Mouse (Mus musculus): ENCODE measurements around the gene Sf3b2.
A peak's percentile ranks its signal among the peaks of the same experiment; 100 is the strongest.

The Sf3b2 gene

GRCm38 (mm10) chr19:5294972-5295735 is at the start of gene Sf3b2:
Gene Sf3b2, minus strand, starts transcription at chr19:5295455.
- peak; percentile 95 for DNase-seq (ENCODE audit: low spot score)

- no peak for DNase-seq (ENCODE audit: low spot score)
These were observed 46.1 kb upstream of the Sf3b2 start for GRCm38 (mm10) chr19:5341360-5341759.

DNA sequence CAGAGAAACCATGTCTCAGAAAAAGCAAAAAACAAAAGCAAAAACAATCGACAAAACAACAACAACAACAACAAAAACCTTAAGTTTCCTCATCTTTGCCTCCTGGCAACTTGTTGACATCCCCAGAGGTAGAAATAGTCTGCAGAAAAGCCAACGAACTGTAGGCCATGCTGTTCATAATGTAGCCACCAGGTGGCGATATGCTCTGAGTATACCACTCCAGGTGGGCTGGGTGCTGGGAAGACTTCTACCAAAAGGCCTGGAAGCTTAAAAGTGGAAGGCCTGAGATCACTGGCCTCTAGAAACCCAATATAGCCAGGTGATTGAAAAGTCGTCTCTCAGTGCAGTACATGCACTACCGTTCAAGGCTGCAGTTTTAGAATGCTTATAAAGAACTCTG is 42.7 kb upstream of the Sf3b2 start:
- DNase-seq (ENCODE audit: low spot score), result peak; percentile 65

DNA sequence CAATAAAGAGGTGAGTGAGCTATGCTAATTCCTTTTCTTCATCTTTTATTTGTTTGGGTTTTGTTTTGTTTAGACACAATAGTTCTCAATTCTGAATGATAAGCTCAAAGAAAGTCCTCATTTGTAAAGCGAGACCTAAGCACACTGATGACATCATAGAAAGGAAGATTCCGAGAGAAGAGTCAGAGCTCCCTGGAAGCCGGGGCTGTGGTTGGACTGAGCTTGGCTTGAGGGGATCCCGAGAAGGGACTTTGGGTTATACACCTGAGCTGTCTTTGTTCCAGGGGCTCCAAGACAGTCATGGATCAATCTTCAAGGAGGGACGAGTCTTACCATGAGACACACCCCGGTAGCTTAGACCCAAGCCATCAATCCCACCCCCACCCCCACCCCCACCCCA is 40.2 kb upstream of the Sf3b2 start, which contains the start of gene Catsper1:
TSS of gene Catsper1 (plus strand) at position 301 of the 400 bp plus-strand sequence.
- no peak for DNase-seq (ENCODE audit: low spot score)

- no peak for DNase-seq (ENCODE audit: low spot score)
These were observed 39.5 kb upstream of the Sf3b2 start for GRCm38 (mm10) chr19:5334741-5335140.

GRCm38 (mm10) chr19:5327970-5328369 is 32.7 kb upstream of the Sf3b2 start:
- no peak for DNase-seq (ENCODE audit: low spot score)

DNA sequence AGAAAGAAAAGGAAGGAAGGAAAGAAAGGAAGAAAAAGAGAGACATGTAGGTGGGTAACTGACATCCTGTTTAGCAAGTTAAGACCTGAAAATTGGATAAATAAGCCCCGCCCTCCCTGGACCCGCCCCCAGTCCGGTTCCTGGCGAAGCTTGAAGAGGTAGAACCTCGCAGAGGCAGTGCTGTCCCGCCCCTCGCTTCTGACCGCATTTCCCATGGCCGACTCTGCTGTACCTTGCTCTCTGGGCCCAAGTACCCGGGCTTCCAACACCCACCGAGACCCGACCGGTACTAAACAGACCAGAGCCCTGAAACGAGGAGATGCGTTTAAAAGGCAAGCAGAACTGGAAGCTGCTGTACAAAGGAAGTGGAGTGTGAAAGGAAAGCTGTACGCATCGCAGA is 28.5 kb upstream of the Sf3b2 start:
- DNase-seq (ENCODE audit: low spot score), result no peak

DNA sequence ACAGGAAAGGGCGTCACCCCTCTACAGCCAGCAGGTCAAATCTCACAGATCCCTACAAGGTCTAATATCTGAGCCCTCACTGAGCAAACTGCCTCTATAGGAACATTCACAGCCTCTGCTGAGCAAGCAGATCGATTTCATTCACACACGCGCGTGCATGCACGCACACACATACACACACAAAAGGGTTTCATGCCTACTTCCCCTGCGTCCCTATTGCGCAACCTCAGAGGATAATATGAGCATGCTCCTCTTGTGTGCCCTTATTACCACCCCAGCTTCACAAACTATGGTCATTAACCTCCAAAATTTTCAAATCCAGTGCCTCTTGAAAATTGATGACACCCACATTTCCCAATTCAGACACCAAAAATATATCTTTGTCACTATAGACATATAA is 17.9 kb upstream of the Sf3b2 start:
- no peak for DNase-seq (ENCODE audit: low spot score)

DNA sequence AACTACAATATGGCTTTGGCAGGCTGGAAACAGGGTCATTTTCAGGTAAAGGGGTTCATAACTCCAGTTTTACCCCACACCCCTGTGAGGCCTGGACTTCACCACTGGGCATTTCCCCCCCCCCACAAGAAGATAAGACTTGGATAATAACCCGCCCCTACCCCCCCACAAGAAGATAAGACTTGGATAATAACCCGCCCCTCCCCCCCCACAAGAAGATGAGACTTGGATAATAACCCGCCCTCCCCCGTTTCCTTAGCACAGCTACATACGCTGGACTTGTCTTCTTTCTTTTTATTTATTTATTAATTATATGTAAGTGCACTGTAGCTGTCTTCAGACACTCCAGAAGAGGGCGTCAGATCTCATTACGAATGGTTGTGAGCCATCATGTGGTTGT is 13.8 kb upstream of the Sf3b2 start:
- DNase-seq (ENCODE audit: low spot score), result no peak

DNA sequence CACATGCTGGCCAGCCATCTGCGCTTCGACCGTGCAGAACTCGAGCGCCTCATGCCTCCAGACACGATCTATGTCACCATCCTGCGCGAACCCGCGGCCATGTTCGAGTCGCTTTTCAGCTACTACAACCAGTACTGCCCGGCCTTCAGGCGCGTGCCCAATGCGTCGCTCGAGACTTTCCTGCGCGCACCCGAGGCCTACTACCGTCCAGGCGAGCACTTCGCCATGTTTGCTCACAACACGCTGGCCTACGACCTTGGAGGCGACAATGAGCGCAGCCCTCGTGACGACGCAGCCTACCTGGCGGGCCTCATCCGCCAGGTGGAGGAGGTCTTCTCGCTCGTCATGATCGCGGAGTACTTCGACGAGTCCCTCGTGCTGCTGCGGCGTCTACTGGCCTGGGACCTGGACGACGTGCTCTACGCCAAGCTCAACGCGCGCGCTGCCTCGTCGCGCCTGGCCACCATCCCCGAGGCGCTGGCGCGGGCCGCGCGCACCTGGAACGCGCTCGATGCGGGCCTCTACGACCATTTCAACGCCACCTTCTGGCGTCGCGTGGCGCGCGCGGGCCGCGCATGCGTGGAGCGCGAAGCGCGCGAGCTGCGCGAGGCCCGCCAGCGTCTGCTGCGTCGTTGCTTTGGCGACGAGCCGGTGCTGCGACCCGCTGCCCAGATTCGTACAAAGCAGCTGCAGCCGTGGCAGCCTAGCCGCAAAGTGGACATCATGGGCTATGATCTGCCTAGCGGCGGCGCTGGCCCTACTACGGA is 11.9 kb upstream of the Sf3b2 start:
- DNase-seq (ENCODE audit: low spot score), result peak; percentile 20

- no peak for DNase-seq (ENCODE audit: low spot score)
These were observed 11.0 kb upstream of the Sf3b2 start for GRCm38 (mm10) chr19:5306279-5306678.

DNA sequence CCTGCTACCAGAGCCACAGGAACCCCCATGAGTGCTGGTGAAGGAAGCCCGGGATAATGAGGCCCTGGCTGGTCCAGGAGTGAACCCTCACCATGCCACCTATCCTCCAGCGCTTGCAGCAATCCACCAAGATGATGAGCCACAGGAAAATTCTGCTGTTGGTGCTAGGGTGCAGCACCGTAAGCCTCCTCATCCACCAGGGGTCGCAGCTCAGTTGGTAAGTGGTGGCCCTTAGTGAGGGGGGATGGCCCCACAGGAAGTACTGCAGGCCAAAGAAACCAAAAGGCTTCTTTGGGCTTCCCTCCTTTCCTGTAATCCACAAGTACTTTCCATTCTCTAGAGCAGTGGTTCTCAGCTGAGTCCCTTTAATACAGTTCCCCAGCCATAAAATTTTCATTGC is 7.2 kb upstream of the Sf3b2 start:
- peak; percentile 52 for DNase-seq (ENCODE audit: low spot score)

DNA sequence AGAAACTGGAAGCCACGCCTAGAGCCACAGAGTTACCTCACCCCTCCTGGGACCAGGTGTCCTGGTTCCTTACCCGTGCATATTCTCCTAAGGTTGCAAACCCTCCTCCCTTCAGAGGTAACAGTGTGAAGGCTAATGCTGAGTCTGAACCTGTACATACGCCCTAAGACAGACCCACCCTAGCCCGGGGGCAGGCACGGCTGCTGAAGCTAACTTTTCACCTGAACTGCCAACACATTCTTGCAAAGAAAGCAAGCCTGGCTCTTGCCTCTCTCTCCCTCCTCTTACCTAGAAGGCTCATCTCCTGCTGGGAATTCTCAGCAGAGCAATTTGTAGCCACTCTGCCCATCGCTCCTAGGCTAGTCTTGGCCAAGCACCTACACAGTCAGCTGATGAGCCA is 5.3 kb upstream of the Sf3b2 start:
- no peak for DNase-seq (ENCODE audit: low spot score)

- no peak for DNase-seq (ENCODE audit: low spot score)
These were observed 2.9 kb upstream of the Sf3b2 start, which contains the start of gene Gal3st3 for GRCm38 (mm10) chr19:5297903-5298800. Gene Gal3st3, plus strand, starts transcription at chr19:5298331.

DNA sequence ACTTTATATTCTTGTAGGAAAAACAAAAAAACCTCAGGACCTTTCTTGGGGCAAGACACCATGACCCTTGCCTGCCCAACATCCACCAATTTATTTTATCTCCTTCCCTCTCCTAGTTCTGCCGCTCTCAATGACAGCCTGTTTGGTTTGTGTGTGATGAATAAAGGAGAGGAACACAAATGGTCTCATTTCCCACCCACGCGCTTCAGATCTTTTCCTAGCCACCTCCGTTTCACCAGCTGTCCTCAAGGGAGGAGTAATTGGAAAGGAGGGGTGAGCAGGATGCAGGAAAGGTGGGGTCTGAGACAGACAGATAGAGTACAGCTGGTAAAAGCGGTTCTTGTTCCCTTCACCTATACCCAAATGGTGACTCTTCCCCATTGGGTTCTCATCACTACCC is 1.4 kb upstream of the Sf3b2 start:
- no peak for DNase-seq (ENCODE audit: low spot score)

- no peak for DNase-seq (ENCODE audit: low spot score)
These were observed 451 bp upstream of the Sf3b2 start for GRCm38 (mm10) chr19:5295736-5296075.

DNA sequence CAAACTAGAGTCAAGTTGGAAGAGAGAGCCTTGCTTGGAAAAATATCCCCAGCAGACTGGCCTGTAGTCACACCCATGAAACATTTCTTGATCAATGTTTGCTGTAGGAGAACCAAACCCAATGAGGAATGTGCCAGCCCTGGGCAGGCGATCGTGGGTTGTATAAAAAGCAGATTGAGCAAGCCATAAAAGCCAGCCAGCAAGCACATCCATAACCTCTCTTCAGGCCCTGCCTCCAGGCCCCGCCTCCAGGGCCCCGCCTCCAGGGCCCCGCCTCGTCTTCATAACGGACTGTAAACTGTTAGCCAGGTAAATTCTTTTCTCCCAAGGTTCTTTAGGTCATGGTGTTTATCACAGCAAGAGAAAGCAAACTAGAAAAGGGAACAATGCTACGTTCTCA is 16.9 kb downstream of the Sf3b2 start:
- no peak for DNase-seq (ENCODE audit: low spot score)

DNA sequence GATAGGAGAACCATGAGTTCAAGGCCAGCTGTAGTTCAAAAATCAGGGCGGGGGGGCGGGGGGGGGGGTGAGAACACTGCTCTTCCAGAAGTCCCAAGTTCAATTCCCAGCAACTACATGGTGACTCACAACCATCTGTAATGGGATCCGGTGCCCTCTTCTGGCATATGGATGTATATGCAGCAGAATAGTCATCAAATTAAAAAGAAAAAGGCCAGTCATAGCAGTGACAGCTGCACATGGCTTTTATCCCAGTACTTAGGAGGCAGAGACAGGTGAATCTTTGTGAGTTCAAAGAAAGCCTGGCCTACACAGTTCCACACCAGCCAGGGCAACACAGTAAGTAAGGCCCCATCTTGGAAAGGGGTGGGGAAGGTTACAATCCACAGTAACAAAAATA is 18.1 kb downstream of the Sf3b2 start:
- no peak for DNase-seq (ENCODE audit: low spot score)

DNA sequence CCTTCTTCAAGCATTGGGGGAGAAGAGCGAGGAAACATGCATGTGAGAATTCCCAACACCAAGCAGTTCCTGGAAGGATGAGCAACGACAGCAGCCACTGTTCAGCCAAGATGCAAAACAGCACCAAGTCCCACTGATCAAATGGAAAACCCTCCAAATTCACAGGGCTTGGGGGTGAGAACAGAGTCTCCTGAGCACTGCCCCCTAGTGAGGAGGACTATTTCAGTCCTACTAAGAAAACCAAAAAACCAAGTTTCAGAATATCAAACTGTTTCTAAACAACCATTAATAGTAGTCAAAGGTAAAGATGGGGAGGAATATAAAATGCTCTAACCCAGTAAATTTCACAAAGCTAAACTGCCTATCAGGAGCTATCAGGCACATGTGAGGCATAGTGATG is 18.7 kb downstream of the Sf3b2 start:
- DNase-seq (ENCODE audit: low spot score), result no peak

GRCm38 (mm10) chr19:5275736-5276135 is 19.5 kb downstream of the Sf3b2 start:
- no peak for DNase-seq (ENCODE audit: low spot score)

GRCm38 (mm10) chr19:5274641-5275040 is 20.6 kb downstream of the Sf3b2 start:
- DNase-seq (ENCODE audit: low spot score), result no peak

- no peak for DNase-seq (ENCODE audit: low spot score)
These were observed 21.3 kb downstream of the Sf3b2 start for GRCm38 (mm10) chr19:5273916-5274315.
